Mouse (Mus musculus) c-Kit-positive CD71-negative TER-119-negative erythroid progenitor cells, embryonic 14.5 days (primary cell): ENCODE data around the gene Gabrg3.

Source experiments
- DNase-seq: peaks from one replicate; pipeline ENCODE4 v3.0.0-alpha.2; 2013; ENCODE audit warnings: low read depth

Gene Gabrg3

GRCm38 (mm10) chr7:57386517-57387340 lies at the start of gene Gabrg3:
Gene Gabrg3, minus strand, starts transcription at chr7:57387188.
- no peak for DNase-seq

- no peak for DNase-seq
Measured at GRCm38 (mm10) chr7:57422675-57423074, 35.7 kb upstream of the Gabrg3 start.

- DNase-seq: no peak
Measured at GRCm38 (mm10) chr7:57421044-57421443, 34.1 kb upstream of the Gabrg3 start.

GRCm38 (mm10) chr7:57419392-57419791 lies 32.4 kb upstream of the Gabrg3 start, which contains the start of gene Gabrb3:
Gene Gabrb3, plus strand, starts transcription at chr7:57419692.
- DNase-seq: no peak

GRCm38 (mm10) chr7:57412896-57413295 lies 25.9 kb upstream of the Gabrg3 start:
- DNase-seq: no peak

DNA sequence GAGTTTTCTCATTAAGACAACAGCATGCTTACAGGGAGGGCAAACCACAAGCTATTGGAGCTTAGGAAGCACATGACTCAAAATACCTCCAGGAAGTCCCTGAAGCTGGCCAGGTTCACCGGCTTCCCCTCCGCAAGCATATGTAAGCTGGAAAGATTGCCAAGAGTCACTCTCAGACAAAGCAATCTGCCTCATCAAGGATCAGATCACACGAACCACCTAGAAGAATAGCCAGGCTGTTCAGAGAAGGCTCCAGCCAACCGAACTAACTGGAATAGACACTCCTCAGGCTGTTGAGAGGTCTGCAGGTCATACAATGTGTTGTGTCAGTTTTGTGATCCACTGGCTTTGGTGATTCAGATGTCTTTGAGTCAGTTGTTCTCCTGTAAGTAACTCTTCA lies 24.2 kb upstream of the Gabrg3 start:
- DNase-seq: no peak

GRCm38 (mm10) chr7:57393551-57393950 lies 6.6 kb upstream of the Gabrg3 start:
- no peak for DNase-seq

GRCm38 (mm10) chr7:57390046-57390445 lies 3.1 kb upstream of the Gabrg3 start:
- no peak for DNase-seq

DNA sequence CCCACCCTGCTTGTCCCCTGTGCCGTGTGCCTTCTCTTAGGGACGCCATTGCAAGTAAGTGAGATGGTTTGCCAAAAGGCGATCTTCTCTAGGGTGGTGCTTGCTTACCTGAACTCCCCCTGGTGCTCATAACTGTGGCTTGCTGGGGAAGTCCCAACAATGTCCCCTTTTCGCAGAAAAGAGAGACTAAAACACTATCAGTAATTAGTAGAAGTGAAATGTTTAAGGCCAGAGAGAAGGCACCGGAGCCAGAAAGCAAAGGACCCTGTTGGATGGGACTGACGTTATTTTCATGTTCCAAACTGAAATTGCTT lies 310 bp upstream of the Gabrg3 start:
- no peak for DNase-seq

DNA sequence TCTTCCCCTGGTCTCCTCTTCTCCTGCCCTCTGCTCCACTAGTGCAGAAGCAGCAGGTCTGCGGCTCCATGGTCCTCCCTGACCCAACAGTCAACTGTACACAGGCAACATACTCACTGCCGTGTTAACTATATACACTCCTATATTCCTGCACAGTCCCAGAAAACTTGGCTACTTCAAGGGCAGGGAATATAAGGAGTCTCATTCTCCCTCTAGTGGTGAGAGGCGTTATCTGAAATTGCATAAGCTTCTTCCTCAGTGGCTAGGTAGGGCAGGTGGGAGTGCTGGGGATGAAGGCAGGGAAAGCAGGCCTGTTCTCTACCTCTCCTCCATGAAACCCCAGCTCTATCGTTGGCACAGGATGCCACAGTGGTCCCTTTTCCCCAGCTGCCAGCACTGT lies 2.9 kb downstream of the Gabrg3 start:
- no peak for DNase-seq

DNA sequence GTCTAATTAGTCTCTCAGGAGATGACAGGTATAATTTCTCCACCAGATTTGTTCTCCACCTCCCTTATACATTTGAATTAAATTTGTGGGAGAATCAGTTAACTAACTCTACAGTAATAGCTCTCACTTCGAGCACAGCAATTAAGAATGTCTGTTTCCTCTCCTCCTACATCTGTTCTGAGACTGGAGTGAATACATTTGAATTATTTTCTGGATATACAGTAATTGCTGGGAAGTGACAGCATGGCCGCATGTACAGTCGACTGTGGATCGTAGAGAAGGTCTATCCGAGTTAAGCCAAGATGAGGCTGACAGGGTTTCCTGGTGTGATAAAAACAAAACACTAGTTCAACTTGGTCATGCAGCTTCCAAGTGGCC lies 21.0 kb downstream of the Gabrg3 start:
- no peak for DNase-seq

- no peak for DNase-seq
Measured at GRCm38 (mm10) chr7:57365134-57366012, 21.6 kb downstream of the Gabrg3 start.

DNA sequence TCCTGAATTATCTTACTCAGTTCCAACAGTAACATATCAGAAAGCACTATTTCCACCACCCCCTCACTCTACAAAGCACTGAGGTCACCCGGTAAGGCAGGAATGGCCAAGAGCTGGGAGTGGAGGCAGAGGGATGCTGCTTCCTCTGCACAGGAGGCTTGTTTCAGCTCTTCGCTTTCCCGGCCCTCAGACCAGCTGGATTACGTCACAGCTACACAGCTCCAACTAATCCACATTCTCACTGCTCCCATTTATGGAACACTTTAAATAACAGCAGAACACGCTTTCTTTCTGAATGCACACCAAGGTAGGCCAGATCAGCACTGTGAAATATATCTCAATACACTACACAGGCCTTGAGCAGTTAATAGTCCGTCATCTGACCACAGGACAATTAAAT lies 23.2 kb downstream of the Gabrg3 start:
- DNase-seq: no peak

DNA sequence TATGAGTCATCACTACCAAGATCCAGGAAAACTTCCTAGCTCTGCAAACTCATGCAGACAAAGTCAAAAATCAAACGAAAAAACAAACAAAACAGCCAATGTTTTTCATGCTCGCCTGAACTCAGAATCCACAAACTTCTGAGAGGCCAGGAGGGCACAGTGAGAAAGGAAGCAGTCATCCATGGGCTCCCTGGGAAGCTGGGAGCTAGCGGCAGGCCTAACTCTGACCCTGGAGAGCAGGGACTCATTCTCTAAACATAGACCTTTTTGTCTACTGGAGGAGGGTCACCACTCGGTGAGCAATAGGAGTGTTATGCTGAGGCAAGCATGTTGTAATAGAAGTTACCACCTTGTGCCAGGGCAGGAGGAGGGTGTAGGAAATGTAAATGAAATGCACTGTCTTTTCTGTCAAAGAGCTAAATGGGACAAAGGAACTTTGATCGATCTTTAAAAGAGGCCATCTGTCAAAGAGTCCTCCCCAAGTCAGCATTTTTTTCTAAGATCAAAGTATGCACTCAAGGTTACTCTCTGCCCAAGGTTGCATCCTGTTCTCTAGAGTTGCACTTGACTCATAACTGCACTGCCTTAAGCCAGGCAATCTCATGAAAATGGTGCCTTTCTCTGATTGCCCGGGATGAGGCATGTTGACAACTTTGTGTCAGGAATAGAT lies 29.0 kb downstream of the Gabrg3 start:
- no peak for DNase-seq

- no peak for DNase-seq
Measured at GRCm38 (mm10) chr7:57356565-57357301, 30.3 kb downstream of the Gabrg3 start.

GRCm38 (mm10) chr7:57348774-57349173 lies 38.2 kb downstream of the Gabrg3 start:
- no peak for DNase-seq

DNA sequence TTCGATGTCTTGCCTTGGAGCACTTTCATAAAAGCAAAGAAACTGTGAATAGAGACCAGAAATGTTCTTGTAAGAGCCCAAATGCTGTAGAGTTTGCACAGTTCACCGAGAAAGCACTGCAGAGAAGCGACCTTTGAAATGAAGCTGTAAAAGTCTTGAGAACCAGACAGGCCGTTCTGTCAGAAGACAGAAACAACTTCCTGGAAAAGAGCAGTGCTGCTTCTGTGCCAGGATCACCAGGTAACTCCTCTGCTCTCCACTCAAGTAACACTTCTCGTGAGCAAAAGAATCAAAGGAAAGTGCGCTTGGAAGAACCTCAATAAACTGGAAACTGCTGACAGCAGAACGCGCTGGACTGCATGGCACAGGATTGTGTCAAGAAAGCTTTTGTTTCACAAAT lies 45.1 kb downstream of the Gabrg3 start:
- no peak for DNase-seq

GRCm38 (mm10) chr7:57331211-57331610 lies 55.8 kb downstream of the Gabrg3 start:
- DNase-seq: no peak

GRCm38 (mm10) chr7:57330240-57330639 lies 56.7 kb downstream of the Gabrg3 start:
- DNase-seq: no peak

GRCm38 (mm10) chr7:57324473-57324872 lies 62.5 kb downstream of the Gabrg3 start:
- no peak for DNase-seq

DNA sequence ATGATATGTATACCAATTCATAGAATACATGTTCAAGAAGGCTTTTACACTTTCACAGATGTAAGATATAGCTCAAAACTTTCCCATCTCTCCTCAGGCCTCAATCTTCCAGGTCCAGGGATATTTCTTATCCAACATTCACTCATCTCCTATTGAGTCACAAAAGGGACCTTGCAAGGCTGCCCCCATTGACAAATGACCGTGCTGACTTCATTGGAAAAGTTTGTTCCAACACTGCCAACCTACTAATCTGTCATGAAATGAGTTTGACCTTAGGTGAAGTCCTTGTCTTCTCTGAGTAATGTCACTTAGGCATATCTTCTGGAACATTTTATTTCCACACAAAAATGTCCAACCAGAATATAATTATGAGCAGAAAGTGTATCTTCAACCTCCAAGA lies 64.9 kb downstream of the Gabrg3 start:
- no peak for DNase-seq

DNA sequence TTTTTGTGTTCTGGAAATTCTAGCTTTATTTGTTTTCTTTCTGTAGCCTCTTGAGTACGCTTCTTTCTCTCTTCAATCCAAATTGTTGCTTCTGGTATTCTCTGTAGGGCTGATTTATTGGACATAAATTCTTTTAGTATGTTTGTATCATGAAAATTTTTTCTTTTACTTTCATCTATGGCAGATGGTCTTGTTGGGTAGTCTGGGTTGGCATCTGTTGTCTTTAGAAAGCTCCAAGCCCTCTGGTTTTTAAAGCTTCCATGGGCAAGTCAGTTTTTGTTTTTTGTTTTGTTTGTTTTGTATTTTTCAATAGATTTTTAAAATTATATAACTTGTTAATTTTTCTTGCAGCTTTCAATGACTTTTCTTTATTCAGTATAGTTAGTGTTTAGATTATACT lies 72.0 kb downstream of the Gabrg3 start:
- DNase-seq: no peak
